Mouse (Mus musculus) ES-E14 (cell line): Measurements from ENCODE around the gene Inhbc.

Experiments used
- CHD2 ChIP-seq: IDR thresholded peaks from 2 replicates; pipeline ENCODE4 v1.6.1; 2014; ENCODE audit warnings: mild to moderate bottlenecking, low read depth, low read length, inconsistent platforms
- HCFC1 ChIP-seq: IDR thresholded peaks from 2 replicates; pipeline ENCODE4 v1.6.1; 2012; ENCODE audit warnings: low read length, inconsistent platforms, borderline replicate concordance; ENCODE audit not compliant: insufficient read depth
- ZC3H11A ChIP-seq: IDR thresholded peaks from 2 replicates; pipeline ENCODE4 v1.6.1; 2012; ENCODE audit warnings: low read depth, mild to moderate bottlenecking, inconsistent platforms, low read length, borderline replicate concordance
- ZNF384 ChIP-seq: IDR thresholded peaks from 2 replicates; pipeline ENCODE4 v1.6.1; 2012; ENCODE audit warnings: low read depth, low read length, inconsistent platforms

DNA sequence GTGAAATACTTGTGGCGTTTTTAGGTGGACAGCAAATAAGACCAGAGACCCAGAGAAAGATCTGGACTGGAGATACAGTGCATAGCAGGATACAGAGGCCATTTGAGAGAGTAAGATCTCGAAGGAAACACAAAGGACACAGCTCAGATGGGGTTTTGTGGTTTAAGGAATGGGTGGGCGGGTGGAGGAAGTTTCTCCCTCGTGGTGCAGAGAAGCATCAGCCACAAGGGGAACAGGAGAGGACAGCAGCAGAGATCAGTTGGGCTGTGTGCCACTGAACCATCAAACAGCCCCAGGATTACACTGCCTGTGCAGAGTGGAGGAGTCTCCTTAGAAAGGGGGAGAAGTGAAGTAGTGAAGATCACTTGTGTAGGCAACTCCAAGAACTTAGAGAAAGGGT lies 52.2 kb downstream of the Inhbc start:
- TF ChIP-seq ZC3H11A = no peak
- no peak for TF ChIP-seq CHD2
- TF ChIP-seq HCFC1 = no peak
- TF ChIP-seq ZNF384 = no peak
